Mouse (Mus musculus) forebrain, embryonic 16.5 days (tissue): ENCODE data around the gene Sec24b. TPM values are rescaled to one million over a fixed set of nuclear protein-coding genes. Genes with fewer than 3 reads are reported as not detected.

Experiments used
- ATAC-seq: fragments of 200-750 bp; cut with Nextera tagmentation; 2 replicates; pipeline ENCODE4 v1.8.0; 2017; ENCODE audit warnings: mild to moderate bottlenecking, moderate library complexity
- H3K27ac ChIP-seq: fragments of 300-500 bp; sonication (generic); 2 replicates; pipeline ENCODE4 v1.5.1; 2014; ENCODE audit warnings: low read length, control low read depth
- H3K27me3 ChIP-seq: fragments of 300-500 bp; sonication (generic); replicated peaks from 2 replicates; pipeline ENCODE4 v1.6.1; 2014; ENCODE audit warnings: low read length; ENCODE audit not compliant: control insufficient read depth, insufficient read depth
- H3K36me3 ChIP-seq: fragments of 300-500 bp; sonication (generic); 2 replicates; pipeline ENCODE4 v1.6.1; 2014; ENCODE audit not compliant: control insufficient read depth, insufficient read depth
- H3K4me1 ChIP-seq: fragments of 300-500 bp; sonication (generic); replicated peaks from 2 replicates; pipeline ENCODE4 v1.6.1; 2014; ENCODE audit warnings: low read length; ENCODE audit not compliant: control insufficient read depth, insufficient read depth
- H3K4me2 ChIP-seq: fragments of 300-500 bp; sonication (generic); 2 replicates; pipeline ENCODE4 v1.6.1; 2014; ENCODE audit warnings: mild to moderate bottlenecking, low read length, control low read depth
- H3K4me3 ChIP-seq: fragments of 300-500 bp; sonication (generic); replicated peaks from 2 replicates; pipeline ENCODE4 v1.5.1; 2014; ENCODE audit warnings: mild to moderate bottlenecking, low read length, control low read depth
- H3K9ac ChIP-seq: fragments of 300-500 bp; sonication (generic); replicated peaks from 2 replicates; pipeline ENCODE4 v1.6.1; 2014; ENCODE audit warnings: low read depth, low read length, control low read depth
- H3K9me3 ChIP-seq: fragments of 300-500 bp; sonication (generic); 2 replicates; pipeline ENCODE4 v1.6.1; 2016; ENCODE audit warnings: low read length; ENCODE audit not compliant: control insufficient read depth
- WGBS: fragments of 180-500 bp; shearing (Covaris S2); extraction: QIAGEN DNeasy Blood & Tissue Kit; methylation state at CpG from one replicate; pipeline ENCODE4 v1.1.7; 2014; 5-methylcytosine and 5-hydroxymethylcytosine counted together
- polyA plus RNA-seq: library from polyadenylated mRNA; unstranded; fragments of >200 nt; fragmentation: Nextera tagmentation; extraction: Ambion mirVana; gene quantifications from 2 replicates; pipeline ENCODE4 v1.2.1, GENCODE M21; 2015

Sec24b gene
- 30.7 and 33.6 TPM in 2 replicates for polyA plus RNA-seq

DNA sequence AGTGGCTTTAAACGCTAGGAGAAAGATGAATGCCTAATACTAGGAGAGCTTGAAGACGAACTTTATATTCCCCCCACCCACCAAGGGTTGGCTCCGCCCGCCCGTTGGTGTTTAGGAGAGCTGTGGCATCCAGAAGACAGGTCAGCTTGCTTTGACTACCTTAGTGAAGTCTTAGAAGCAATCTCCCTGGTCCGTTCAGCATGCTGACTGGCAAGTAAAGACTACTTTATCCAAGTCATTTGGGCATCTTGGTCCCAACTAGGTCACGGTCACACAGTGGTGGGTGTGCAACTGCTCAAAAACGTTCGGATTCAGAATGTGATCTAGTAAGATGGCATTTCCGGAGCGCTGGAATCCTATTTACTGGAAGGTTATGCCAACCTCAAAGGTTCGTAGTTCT is at the start of gene Sec24b:
TSS of gene Sec24b (minus strand) at position 273 of the 400 bp plus-strand sequence.
- H3K4me1 ChIP-seq: peaks cover 30% of the 10 kb centered on the region
- 9% methylated on average over 12 of the region's 12 CpGs for WGBS
- H3K9ac ChIP-seq: peak within 1 kb of the TSS; percentile 97
- H3K27me3 ChIP-seq: no peaks in the 10 kb centered on the region
- peak; percentile 8 for ATAC-seq
- no peaks in the 10 kb centered on the region for H3K36me3 ChIP-seq
- H3K27ac ChIP-seq: peak within 1 kb of the TSS; percentile 82
- H3K4me3 ChIP-seq: peak within 1 kb of the TSS; percentile 91
- H3K9me3 ChIP-seq: no peaks in the 10 kb centered on the region
- H3K4me2 ChIP-seq: peak within 1 kb of the TSS; percentile 98

DNA sequence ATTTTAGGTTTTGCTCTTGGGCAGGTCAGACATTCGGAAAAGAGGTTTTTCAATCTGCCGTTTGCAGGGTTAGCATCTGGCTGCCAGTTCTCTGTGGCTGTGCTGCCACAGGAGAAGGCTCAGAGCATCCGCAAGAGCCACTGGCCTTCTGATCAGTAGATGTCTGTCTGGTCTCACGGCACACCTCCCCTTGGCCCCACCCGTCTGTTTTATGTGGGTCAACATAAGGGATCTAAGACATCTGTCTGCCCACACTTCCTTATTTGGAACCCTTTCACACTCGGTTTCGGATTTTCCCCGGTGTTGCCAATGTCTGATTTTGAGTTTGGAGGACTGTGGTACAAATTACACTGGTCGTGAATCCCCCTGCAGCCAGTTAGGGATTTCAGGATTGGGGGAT is 43.1 kb upstream of the Sec24b start:
- no peak overlapping the region for H3K4me2 ChIP-seq
- H3K9ac ChIP-seq: no peak overlapping the region
- H3K4me1 ChIP-seq: no peaks in the 10 kb centered on the region
- no peak overlapping the region for H3K27ac ChIP-seq
- H3K4me3 ChIP-seq: no peak overlapping the region
- H3K9me3 ChIP-seq: no peaks in the 10 kb centered on the region
- no peaks in the 10 kb centered on the region for H3K27me3 ChIP-seq
- WGBS: 84% methylated on average over 9 of the region's 9 CpGs
- ATAC-seq: no peak
- no peaks in the 10 kb centered on the region for H3K36me3 ChIP-seq

DNA sequence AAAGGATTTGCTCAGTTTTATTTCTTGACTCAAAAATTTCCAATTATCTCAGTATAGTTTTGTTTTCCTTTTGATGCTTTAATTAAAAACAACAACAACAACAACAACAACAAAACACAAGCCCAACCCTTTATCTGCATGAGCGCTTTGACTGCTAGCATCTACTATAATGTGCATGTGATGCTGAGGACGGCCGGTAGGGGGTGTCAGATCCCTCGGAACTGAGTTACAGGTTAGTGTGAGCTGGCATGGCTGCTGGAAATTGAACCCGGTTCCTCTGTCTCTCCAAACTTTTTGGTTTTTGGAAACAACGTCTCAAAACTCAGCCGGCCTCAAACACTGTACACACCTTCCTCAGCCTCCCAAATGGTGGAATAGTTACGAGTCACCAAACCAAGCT is 42.1 kb upstream of the Sec24b start:
- no peaks in the 10 kb centered on the region for H3K4me1 ChIP-seq
- no peak overlapping the region for H3K4me2 ChIP-seq
- no peak overlapping the region for H3K4me3 ChIP-seq
- no peak overlapping the region for H3K9ac ChIP-seq
- no peaks in the 10 kb centered on the region for H3K27me3 ChIP-seq
- no peaks in the 10 kb centered on the region for H3K36me3 ChIP-seq
- H3K27ac ChIP-seq: no peak overlapping the region
- no peak for ATAC-seq
- WGBS: 74% methylated on average over 8 of the region's 8 CpGs
- H3K9me3 ChIP-seq: no peaks in the 10 kb centered on the region

DNA sequence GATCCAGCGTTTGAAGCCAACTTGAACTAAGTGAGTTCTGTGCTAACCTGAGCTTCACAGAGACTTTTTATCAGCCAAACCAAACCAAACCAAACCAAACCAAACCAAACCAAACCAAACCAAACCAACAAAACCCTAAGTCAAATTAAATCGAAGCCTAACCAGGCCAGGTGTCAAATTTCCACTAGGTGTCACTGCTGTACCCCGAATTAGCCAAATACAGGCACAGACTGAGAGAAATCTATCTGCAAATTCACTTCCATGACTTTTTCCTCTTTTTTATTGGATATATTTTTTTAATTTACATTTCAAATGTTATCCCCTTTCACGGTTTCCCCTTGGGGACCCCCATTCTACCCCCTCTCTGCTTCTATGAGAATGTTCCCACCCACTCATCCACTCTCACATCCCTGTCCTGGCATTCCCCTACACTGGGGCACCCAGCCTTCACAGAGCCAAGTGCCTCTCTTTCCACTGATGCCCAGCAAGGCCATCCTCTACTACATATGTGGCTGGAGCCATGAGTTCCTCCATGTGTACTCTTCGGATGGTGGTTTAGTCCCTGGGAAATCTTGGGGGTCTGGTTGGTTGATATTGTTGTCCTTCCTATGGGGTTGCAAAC is 33.9 kb upstream of the Sec24b start:
- no peak overlapping the region for H3K27ac ChIP-seq
- no peaks in the 10 kb centered on the region for H3K9me3 ChIP-seq
- no peaks in the 10 kb centered on the region; the same call in 1 of the 2 replicates for H3K4me1 ChIP-seq
- ATAC-seq: peak; percentile 67
- WGBS: 39% methylated on average over 5 of the region's 5 CpGs
- H3K36me3 ChIP-seq: no peaks in the 10 kb centered on the region
- H3K4me3 ChIP-seq: no peak overlapping the region
- no peak overlapping the region for H3K9ac ChIP-seq
- H3K27me3 ChIP-seq: no peaks in the 10 kb centered on the region
- H3K4me2 ChIP-seq: no peak overlapping the region

DNA sequence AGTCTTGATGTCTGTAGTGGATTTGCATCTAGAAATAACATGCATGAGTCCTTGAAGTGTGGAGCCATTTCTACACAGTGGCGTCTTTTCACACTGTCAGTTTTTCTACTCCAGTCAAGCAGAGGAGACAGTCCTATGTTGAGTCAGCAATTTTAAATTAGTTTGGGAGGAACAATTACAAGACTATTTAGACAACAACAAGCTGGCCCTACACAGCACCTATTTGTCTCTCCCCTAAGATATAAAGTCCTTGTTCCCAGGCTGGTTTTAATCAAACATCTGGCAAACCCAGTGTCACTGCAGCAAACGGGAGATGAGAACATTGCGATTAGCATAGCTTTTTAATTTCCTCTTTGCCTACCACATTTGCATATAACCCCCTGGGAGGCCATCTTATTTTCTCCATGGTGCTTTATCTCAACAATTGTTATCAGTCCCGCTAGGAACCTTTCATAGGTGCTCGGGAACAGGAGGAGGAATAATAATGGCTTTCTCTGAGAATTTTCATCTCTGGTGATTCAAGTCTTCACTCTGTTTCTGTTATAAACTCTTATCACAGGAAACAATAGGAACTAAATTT is 32.9 kb upstream of the Sec24b start:
- WGBS: 49% methylated on average over 5 of the region's 5 CpGs
- H3K36me3 ChIP-seq: no peaks in the 10 kb centered on the region
- no peaks in the 10 kb centered on the region; the same call in 1 of the 2 replicates for H3K4me1 ChIP-seq
- no peak overlapping the region for H3K4me3 ChIP-seq
- no peaks in the 10 kb centered on the region for H3K27me3 ChIP-seq
- H3K27ac ChIP-seq: no peak overlapping the region
- no peaks in the 10 kb centered on the region for H3K9me3 ChIP-seq
- no peak overlapping the region for H3K4me2 ChIP-seq
- ATAC-seq: no peak
- no peak overlapping the region for H3K9ac ChIP-seq

DNA sequence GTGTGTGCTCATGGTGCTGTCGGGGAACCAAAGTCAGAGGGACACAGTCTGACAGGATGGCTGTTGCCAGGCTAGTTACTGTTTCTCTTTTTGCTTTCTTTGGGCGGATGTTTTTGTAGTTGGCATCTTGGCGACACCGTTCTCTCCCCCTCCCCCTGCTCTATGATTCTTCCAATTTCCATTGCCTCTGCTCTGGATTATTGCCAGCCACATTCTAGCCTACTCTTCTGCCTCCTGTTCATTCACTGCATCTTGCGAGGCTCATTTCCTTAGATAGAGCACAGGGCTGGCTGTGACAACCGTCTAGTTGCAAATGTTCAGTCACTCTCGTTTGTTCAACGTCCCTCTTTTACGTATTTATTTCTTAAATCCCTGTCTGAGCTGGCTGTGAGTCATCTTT is 29.1 kb upstream of the Sec24b start:
- ATAC-seq: 0 out of 2 replicates have a peak, but pooled peaks have one; percentile 22
- H3K4me2 ChIP-seq: no peak overlapping the region
- WGBS: 43% methylated on average over 9 of the region's 9 CpGs

DNA sequence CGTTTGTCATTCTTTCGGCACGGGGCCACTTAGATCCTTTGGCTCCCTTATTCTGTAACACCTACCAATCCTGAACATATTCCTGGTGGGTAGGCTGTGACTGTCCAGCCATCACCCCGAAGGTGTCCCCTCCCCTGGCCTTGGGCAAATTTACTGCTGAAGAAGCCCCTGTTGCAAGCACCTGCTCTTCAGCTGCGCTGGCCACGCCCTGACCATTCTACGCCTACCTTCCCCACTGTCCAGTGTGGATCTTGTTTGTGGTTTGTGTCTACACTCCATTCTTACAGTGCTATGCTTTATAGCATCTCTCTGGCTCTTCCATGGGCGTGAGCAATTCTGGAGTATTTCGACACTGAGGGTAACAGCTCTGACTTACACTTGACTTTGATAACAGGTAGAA is 27.3 kb upstream of the Sec24b start:
- Histone ChIP-seq H3K4me2 (no peak overlapping the region), H3K27me3 (no peaks in the 10 kb centered on the region), H3K9ac (no peak overlapping the region), H3K27ac (no peak overlapping the region), H3K36me3 (no peaks in the 10 kb centered on the region), H3K9me3 (no peaks in the 10 kb centered on the region), H3K4me3 (no peak overlapping the region), H3K4me1 (no peaks in the 10 kb centered on the region; the same call in 1 of the 2 replicates)
- 91% methylated on average over 9 of the region's 9 CpGs for WGBS
- no peak for ATAC-seq

More for the DNA sequence above, 29.1 kb upstream of the Sec24b start:
- H3K36me3 ChIP-seq: no peaks in the 10 kb centered on the region
- H3K4me1 ChIP-seq: no peaks in the 10 kb centered on the region; the same call in 1 of the 2 replicates
- H3K4me3 ChIP-seq: no peak overlapping the region
- H3K27me3 ChIP-seq: no peaks in the 10 kb centered on the region
- no peak overlapping the region for H3K9ac ChIP-seq
- H3K27ac ChIP-seq: no peak overlapping the region
- no peaks in the 10 kb centered on the region for H3K9me3 ChIP-seq

DNA sequence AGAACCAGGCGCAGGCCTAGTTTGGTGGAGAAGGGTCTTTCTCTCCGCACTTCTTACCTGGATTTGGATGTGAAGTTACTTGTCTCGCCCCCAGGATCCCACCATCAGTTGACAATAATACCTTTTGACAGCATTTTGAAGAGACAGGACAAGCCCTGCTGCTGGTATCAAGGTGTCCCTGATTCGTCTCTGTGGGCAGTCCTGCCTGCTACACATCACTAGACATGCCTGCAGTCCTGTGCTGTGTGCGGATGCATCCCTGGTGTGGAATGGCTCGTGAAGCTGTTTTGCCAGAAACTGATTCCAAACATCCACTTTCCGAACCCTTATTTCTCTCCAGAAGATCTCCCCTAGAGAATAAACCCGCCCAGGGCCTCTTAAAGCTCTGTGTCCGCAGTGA is 26.1 kb upstream of the Sec24b start:
- H3K9me3 ChIP-seq: no peaks in the 10 kb centered on the region
- no peak for ATAC-seq
- H3K27ac ChIP-seq: no peak overlapping the region
- no peak overlapping the region for H3K9ac ChIP-seq
- no peak overlapping the region for H3K4me2 ChIP-seq
- no peaks in the 10 kb centered on the region for H3K27me3 ChIP-seq
- WGBS: 85% methylated on average over 9 of the region's 9 CpGs
- H3K4me1 ChIP-seq: no peaks in the 10 kb centered on the region; the same call in 1 of the 2 replicates
- H3K4me3 ChIP-seq: no peak overlapping the region
- no peaks in the 10 kb centered on the region for H3K36me3 ChIP-seq

DNA sequence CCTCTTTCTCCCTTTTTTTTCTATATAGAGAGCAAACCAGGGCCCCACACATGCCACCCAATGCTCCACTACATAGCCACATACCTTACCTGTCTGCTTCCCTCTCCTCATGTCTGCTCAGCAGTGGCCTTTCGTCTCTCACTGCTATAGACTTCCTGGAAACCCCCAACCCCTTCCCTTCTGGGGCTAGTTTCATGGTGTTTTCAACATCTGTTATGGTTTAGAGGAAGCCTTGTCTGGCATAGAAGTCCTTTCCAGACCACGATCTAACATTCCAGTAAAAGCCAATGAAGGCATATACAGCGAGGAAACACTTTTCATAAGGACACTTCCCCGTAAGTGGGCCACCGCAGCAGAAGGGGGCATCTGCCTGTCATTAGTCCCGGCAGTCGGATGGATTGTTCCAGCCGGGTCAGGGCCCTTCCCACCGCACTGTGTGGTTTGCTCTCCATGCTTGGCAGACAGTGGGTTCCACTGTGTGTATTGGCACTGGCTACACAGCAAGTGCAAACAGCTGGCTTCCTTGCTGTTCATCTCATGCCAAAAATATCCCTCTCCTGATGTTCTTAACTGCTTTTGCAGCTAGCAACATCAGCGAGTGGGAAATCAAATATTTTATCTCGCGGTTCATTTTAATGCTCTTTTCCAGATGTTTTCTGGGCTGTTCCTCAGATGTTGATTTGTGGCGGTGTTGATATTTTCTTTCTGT is 25.2 kb upstream of the Sec24b start:
- Histone ChIP-seq H3K9me3 (no peaks in the 10 kb centered on the region), H3K27me3 (no peaks in the 10 kb centered on the region), H3K4me3 (no peak overlapping the region), H3K9ac (no peak overlapping the region), H3K36me3 (no peaks in the 10 kb centered on the region), H3K27ac (no peak overlapping the region), H3K4me2 (no peak overlapping the region), H3K4me1 (no peaks in the 10 kb centered on the region; the same call in 1 of the 2 replicates)
- ATAC-seq: no peak; the same call in 1 of the 2 replicates
- 83% methylated on average over 13 of the region's 13 CpGs for WGBS
